Mouse (Mus musculus) intestine, embryonic 15.5 days (tissue): Measurements from ENCODE around the gene Rab38. TPM values are rescaled to one million over a fixed set of nuclear protein-coding genes. Genes with fewer than 3 reads are reported as not detected.

Source experiments
- ATAC-seq: fragments of 200-750 bp; cut with Nextera tagmentation; 2 replicates; pipeline ENCODE4 v1.8.0; 2017; ENCODE audit warnings: moderate TSS enrichment, moderate library complexity
- H3K27ac ChIP-seq: fragments of 300-500 bp; sonication (generic); 2 replicates; pipeline ENCODE4 v1.5.1; 2015; ENCODE audit warnings: mild to moderate bottlenecking, inconsistent platforms
- H3K27me3 ChIP-seq: fragments of 300-500 bp; sonication (generic); replicated peaks from 2 replicates; pipeline ENCODE4 v1.6.1; 2015; ENCODE audit warnings: inconsistent platforms
- H3K36me3 ChIP-seq: fragments of 300-500 bp; sonication (generic); 2 replicates; pipeline ENCODE4 v1.6.1; 2015; ENCODE audit warnings: inconsistent platforms
- H3K4me1 ChIP-seq: fragments of 300-500 bp; sonication (generic); replicated peaks from 2 replicates; pipeline ENCODE4 v1.6.1; 2015; ENCODE audit warnings: inconsistent platforms
- H3K4me2 ChIP-seq: fragments of 300-500 bp; sonication (generic); replicated peaks from 2 replicates; pipeline ENCODE4 v1.6.1; 2015; ENCODE audit warnings: mild to moderate bottlenecking, inconsistent platforms
- H3K4me3 ChIP-seq: fragments of 300-500 bp; sonication (generic); replicated peaks from 2 replicates; pipeline ENCODE4 v1.5.1; 2015; ENCODE audit warnings: inconsistent platforms
- H3K9ac ChIP-seq: fragments of 300-500 bp; sonication (generic); 2 replicates; pipeline ENCODE4 v1.6.1; 2015; ENCODE audit warnings: inconsistent platforms
- H3K9me3 ChIP-seq: fragments of 300-500 bp; sonication (generic); 2 replicates; pipeline ENCODE4 v1.6.1; 2016; ENCODE audit warnings: inconsistent platforms
- WGBS: fragments of 180-500 bp; shearing (Covaris S2); methylation state at CpG from one replicate; pipeline ENCODE4 v1.1.7; 2015; 5-methylcytosine and 5-hydroxymethylcytosine counted together
- polyA plus RNA-seq: library from polyadenylated mRNA; unstranded; fragments of >200 nt; fragmentation: Nextera tagmentation; extraction: Ambion mirVana; gene quantifications from 2 replicates; pipeline ENCODE4 v1.2.1, GENCODE M21; 2015

Rab38 gene
- polyA plus RNA-seq, result 5.1 and 5.5 TPM in 2 replicates

GRCm38 (mm10) chr7:88429786-88430691, at the start of gene Rab38:
Gene Rab38, plus strand, starts transcription at chr7:88430273.
- Histone ChIP-seq H3K36me3 (no peaks in the 10 kb centered on the region), H3K9me3 (no peaks in the 10 kb centered on the region), H3K9ac (peak within 1 kb of the TSS; percentile 56), H3K4me3 (peak within 1 kb of the TSS; percentile 57), H3K27me3 (0 out of 2 replicates have a peak, but pooled peaks cover 2% of the 10 kb centered on the region), H3K4me1 (no peaks in the 10 kb centered on the region), H3K4me2 (peak within 1 kb of the TSS; percentile 92), H3K27ac (no peak within 1 kb of the TSS)
- WGBS, result 1% methylated on average over 35 of the region's 35 CpGs
- peak; percentile 100 for ATAC-seq

- Histone ChIP-seq H3K36me3 (no peaks in the 10 kb centered on the region), H3K4me3 (no peak overlapping the region), H3K27ac (no peak overlapping the region), H3K9me3 (no peaks in the 10 kb centered on the region), H3K9ac (no peak overlapping the region), H3K4me2 (no peak overlapping the region), H3K4me1 (no peaks in the 10 kb centered on the region), H3K27me3 (no peaks in the 10 kb centered on the region)
- WGBS, result 59% methylated on average over 1 of the region's 1 CpGs
- ATAC-seq, result no peak
Observed at GRCm38 (mm10) chr7:88394568-88394967, 35.5 kb upstream of the Rab38 start.

GRCm38 (mm10) chr7:88395745-88396144, 34.3 kb upstream of the Rab38 start:
- Histone ChIP-seq H3K4me3 (no peak overlapping the region), H3K27me3 (no peaks in the 10 kb centered on the region), H3K4me1 (no peaks in the 10 kb centered on the region), H3K4me2 (no peak overlapping the region), H3K27ac (no peak overlapping the region), H3K36me3 (no peaks in the 10 kb centered on the region), H3K9ac (no peak overlapping the region), H3K9me3 (no peaks in the 10 kb centered on the region)
- WGBS, result 36% methylated on average over 2 of the region's 2 CpGs
- no peak for ATAC-seq

- Histone ChIP-seq H3K27ac (no peak overlapping the region), H3K4me1 (no peaks in the 10 kb centered on the region), H3K27me3 (no peaks in the 10 kb centered on the region), H3K9ac (no peak overlapping the region), H3K4me3 (no peak overlapping the region), H3K36me3 (no peaks in the 10 kb centered on the region), H3K4me2 (no peak overlapping the region), H3K9me3 (no peaks in the 10 kb centered on the region)
- 98% methylated on average over 1 of the region's 1 CpGs for WGBS
- ATAC-seq, result no peak
Observed at GRCm38 (mm10) chr7:88405311-88405710, 24.8 kb upstream of the Rab38 start.

DNA sequence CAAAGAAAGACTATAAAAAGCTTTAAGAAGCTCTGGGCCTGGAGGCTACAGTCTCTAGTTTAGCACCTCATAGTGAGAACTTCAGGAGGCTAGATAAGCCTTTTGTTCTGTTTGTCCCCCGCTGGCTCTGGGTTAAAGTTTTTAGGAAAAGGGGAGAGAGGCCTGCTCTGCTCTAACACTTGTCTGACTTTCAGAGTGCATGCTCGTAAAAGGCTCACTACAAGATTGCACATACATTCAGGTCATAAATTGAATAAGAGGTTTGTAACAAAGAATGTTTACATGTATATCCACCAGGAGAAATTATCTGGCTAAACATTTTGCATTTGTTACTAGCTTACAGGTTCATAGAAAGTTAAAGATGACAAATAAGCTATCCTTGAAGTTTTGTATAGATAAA, 23.6 kb upstream of the Rab38 start:
- 76% methylated on average over 2 of the region's 2 CpGs for WGBS
- H3K4me1 ChIP-seq, result no peaks in the 10 kb centered on the region
- ATAC-seq, result no peak

GRCm38 (mm10) chr7:88421821-88422220, 8.3 kb upstream of the Rab38 start:
- no peak overlapping the region for H3K4me3 ChIP-seq
- H3K9ac ChIP-seq, result no peak overlapping the region
- no peak overlapping the region for H3K4me2 ChIP-seq
- no peaks in the 10 kb centered on the region for H3K36me3 ChIP-seq
- no peak for ATAC-seq
- H3K27ac ChIP-seq, result no peak overlapping the region
- no peaks in the 10 kb centered on the region for H3K27me3 ChIP-seq
- no peaks in the 10 kb centered on the region for H3K4me1 ChIP-seq
- no peaks in the 10 kb centered on the region for H3K9me3 ChIP-seq

More for the DNA sequence above, 23.6 kb upstream of the Rab38 start:
- no peaks in the 10 kb centered on the region for H3K27me3 ChIP-seq
- H3K4me2 ChIP-seq, result no peak overlapping the region
- no peak overlapping the region for H3K9ac ChIP-seq
- no peaks in the 10 kb centered on the region for H3K9me3 ChIP-seq
- no peak overlapping the region for H3K27ac ChIP-seq
- H3K4me3 ChIP-seq, result no peak overlapping the region
- H3K36me3 ChIP-seq, result no peaks in the 10 kb centered on the region

DNA sequence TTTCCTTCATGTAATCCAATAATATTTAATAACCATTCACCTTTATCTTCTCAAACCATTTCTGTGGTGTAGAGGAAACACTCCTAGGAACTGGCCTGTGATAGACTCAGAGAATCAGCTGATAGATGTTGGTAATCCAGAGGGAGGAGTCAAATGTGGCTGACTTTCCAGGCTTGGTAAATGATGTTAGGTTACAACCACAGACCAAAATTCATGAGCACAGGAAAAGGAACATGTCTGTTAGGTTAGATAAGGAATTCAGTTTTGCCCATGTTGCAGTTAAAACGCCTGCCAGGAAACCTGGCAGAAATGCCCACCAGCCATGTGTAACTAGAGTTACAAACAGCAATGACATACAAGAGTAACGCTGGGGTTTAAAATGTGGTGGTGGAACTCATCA, 6.2 kb upstream of the Rab38 start:
- no peak overlapping the region for H3K4me3 ChIP-seq
- no peak for ATAC-seq
- H3K4me2 ChIP-seq, result no peak overlapping the region
- H3K4me1 ChIP-seq, result no peaks in the 10 kb centered on the region
- no peak overlapping the region for H3K9ac ChIP-seq
- no peak overlapping the region for H3K27ac ChIP-seq
- 68% methylated on average over 2 of the region's 2 CpGs for WGBS
- no peaks in the 10 kb centered on the region for H3K9me3 ChIP-seq
- H3K27me3 ChIP-seq, result no peaks in the 10 kb centered on the region
- no peaks in the 10 kb centered on the region for H3K36me3 ChIP-seq

- no peak for ATAC-seq
- 43% methylated on average over 3 of the region's 3 CpGs for WGBS
- Histone ChIP-seq H3K27ac (no peak overlapping the region), H3K27me3 (no peaks in the 10 kb centered on the region), H3K4me2 (no peak overlapping the region), H3K9me3 (no peaks in the 10 kb centered on the region), H3K4me3 (no peak overlapping the region), H3K4me1 (no peaks in the 10 kb centered on the region), H3K36me3 (no peaks in the 10 kb centered on the region), H3K9ac (no peak overlapping the region)
Observed at GRCm38 (mm10) chr7:88425744-88426143, 4.3 kb upstream of the Rab38 start.

DNA sequence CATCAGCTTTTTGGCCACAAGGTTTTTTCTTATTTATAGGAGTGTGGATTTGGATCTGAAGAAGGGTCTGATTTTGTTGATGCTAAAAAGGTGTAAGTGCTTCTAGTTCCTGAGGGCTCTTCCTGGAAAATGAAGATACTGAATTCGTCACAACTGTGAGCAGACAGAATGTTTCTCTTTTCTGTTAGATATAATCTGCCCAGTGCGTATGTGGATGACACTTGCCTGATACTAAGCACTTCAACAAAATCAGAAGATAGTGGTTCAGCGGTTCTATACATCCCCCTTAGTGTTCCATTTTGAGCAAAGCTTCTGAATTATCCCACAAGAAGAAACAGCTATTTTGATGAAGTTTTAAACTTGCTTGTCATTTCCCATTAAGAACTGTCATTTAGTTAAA, 2.6 kb upstream of the Rab38 start:
- H3K36me3 ChIP-seq, result no peaks in the 10 kb centered on the region
- no peak overlapping the region for H3K4me2 ChIP-seq
- WGBS, result 85% methylated on average over 3 of the region's 3 CpGs
- no peak overlapping the region for H3K27ac ChIP-seq
- no peak overlapping the region for H3K4me3 ChIP-seq
- no peak overlapping the region for H3K9ac ChIP-seq
- no peak for ATAC-seq
- no peaks in the 10 kb centered on the region for H3K9me3 ChIP-seq
- H3K27me3 ChIP-seq, result 0 out of 2 replicates have a peak, but pooled peaks cover 2% of the 10 kb centered on the region
- no peaks in the 10 kb centered on the region for H3K4me1 ChIP-seq

DNA sequence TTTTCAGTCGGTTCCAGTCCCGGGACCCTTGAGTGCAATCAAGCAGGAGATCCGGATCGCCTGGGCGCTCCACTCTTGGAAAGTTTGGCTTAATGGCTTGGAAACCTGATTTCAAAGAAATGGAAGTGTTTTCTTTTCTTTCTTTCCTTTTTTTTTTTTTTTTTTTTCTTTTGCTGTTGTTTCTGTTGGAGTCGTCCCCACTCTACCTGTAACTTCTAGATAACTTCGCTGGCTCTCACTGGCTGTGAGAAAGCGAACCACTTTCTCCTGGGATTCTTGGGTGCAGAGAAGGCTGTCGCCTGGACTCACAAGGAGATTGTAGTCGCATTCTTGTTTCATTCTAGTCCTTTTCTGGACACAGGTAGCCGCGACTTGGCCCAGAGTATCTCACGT, 615 bp downstream of the Rab38 start:
- Histone ChIP-seq H3K27me3 (0 out of 2 replicates have a peak, but pooled peaks cover 2% of the 10 kb centered on the region), H3K27ac (no peak overlapping the region), H3K4me3 (peak overlapping the region; percentile 57), H3K9ac (peak overlapping the region; percentile 56), H3K4me1 (no peaks in the 10 kb centered on the region), H3K4me2 (peak overlapping the region; percentile 92), H3K9me3 (no peaks in the 10 kb centered on the region), H3K36me3 (no peaks in the 10 kb centered on the region)
- ATAC-seq, result no peak
- WGBS, result 10% methylated on average over 13 of the region's 13 CpGs

DNA sequence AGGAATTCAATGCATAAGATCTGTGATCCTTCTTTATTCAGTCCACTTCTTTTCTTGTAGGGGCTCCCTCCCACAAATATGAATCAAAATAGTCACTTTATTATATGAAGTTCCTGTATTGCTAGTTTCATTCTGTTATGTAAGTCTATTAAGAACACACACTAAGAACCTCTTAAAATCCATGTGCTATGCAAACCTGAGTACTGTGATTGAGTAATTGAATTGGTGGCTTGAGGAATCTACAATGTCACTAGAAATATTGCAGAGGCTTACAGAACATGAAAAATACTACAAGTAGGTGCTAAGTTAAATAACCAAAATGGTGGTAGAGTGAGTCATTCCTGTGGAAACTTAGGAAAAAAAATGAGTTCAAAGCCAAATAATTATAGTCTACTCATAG, 10.2 kb downstream of the Rab38 start:
- ATAC-seq, result no peak
- Histone ChIP-seq H3K9me3 (no peaks in the 10 kb centered on the region), H3K27me3 (no peaks in the 10 kb centered on the region), H3K36me3 (no peaks in the 10 kb centered on the region), H3K9ac (no peak overlapping the region), H3K4me2 (no peak overlapping the region), H3K4me1 (no peaks in the 10 kb centered on the region), H3K27ac (no peak overlapping the region), H3K4me3 (no peak overlapping the region)

GRCm38 (mm10) chr7:88442649-88443048, 12.6 kb downstream of the Rab38 start:
- Histone ChIP-seq H3K27ac (no peak overlapping the region), H3K9me3 (no peaks in the 10 kb centered on the region), H3K36me3 (no peaks in the 10 kb centered on the region), H3K4me2 (no peak overlapping the region), H3K4me3 (no peak overlapping the region), H3K9ac (no peak overlapping the region), H3K27me3 (no peaks in the 10 kb centered on the region), H3K4me1 (no peaks in the 10 kb centered on the region)
- no peak for ATAC-seq

- H3K4me1 ChIP-seq, result no peaks in the 10 kb centered on the region
- H3K4me3 ChIP-seq, result no peak overlapping the region
- H3K27me3 ChIP-seq, result no peaks in the 10 kb centered on the region
- no peak overlapping the region for H3K27ac ChIP-seq
- WGBS, result 74% methylated on average over 4 of the region's 4 CpGs
- H3K9ac ChIP-seq, result no peak overlapping the region
- no peak overlapping the region for H3K4me2 ChIP-seq
- H3K36me3 ChIP-seq, result no peaks in the 10 kb centered on the region
- no peak for ATAC-seq
- H3K9me3 ChIP-seq, result no peaks in the 10 kb centered on the region
Observed at GRCm38 (mm10) chr7:88443435-88443834, 13.4 kb downstream of the Rab38 start.
